Mouse (Mus musculus): Measurements from ENCODE around the gene Stub1.

The Stub1 gene

DNA sequence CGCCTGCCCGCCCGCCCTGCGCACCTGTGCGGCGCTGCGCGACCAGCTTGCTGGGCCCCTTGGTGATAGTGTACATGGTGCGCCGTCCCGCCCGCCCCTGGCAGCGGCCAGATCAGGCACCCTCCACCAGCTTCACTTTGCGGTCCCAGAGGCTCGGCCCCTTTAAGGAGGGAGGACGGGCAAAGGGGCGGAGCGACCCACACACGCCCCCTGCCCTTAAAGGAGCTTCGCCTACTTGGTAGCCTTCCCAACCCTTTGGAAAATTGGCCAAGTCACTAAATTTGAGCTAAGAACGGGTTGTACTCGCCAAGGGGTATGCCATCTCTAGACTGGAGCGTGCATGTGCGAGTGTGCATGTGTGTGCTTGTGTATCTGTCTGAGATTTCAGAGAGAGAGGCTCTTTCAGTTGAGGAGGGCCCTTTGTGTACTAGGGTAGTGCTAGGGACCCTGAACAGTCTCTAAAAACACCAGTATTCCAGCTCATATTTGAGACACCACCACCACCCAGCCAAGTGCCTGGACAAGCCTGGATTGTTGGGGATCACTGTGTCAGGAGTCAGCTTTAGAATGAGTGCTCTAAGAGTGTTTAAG lies 35.5 kb upstream of the Stub1 start, which contains the start of gene Mcrip2:
Gene Mcrip2, minus strand, starts transcription at position 164 of the 591 bp plus-strand sequence.
- peak; percentile 86 for DNase-seq

DNA sequence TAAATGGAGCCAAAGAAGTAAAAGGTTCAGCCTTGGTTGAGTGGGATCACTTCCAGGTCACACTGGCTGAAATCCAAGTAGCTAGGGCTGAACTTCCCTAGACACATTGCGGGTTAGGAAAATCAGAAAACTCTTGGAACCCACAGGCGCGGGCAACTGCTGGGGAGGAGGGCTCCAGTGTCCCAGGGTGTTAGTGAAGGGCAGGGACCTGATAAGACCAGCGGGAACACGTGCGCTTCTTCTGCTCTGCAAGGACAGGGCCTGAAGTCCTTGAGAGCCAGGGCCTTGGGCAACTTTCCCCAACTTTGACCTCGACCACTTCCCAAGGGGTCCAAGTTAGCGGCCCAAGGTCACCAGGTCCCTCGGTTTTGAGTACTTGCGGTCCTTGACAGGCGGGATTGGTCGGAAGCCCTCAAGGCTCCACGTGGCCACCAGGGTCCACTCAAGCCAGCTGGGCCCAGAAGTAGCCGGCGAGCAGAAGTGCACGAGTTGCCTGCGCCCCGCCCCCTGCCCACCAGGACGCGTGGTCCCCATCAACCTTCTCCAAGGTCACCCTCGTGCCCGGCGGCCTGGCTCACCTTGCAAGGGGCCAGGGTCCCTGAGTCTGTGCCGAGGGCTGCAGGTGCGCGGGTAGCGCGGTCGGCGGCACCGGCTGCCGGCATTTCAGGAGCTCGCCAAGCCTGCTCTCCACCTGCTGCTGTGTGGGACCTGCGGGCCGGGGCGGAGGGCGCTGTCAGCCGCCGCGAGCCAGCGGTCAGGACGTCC lies 34.8 kb upstream of the Stub1 start:
- peak; percentile 76 for DNase-seq

GRCm38 (mm10) chr17:25867509-25867835 lies 34.3 kb upstream of the Stub1 start:
- DNase-seq = no peak

- DNase-seq = peak; percentile 31
Observed at GRCm38 (mm10) chr17:25866172-25866571, 33.0 kb upstream of the Stub1 start.

DNA sequence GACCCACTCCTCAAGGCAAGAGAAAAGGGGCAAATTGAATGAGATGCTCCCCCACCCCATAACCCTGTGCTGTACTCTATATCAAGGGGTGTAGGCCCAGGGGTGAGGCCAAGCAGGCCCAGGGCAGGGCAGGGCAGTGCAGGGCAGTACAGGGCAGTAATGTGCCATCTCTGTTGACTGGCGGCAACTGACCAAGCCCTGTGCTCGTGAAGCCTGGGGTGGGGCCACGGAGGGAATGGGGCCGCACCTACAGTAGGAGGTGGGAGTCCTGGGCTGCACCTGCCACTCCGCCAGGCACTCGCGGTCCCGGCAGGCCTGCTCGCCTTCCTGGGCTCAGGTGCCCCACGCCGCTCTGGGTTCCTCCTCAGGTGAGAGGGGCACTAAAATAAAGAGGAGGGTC lies 32.1 kb upstream of the Stub1 start:
- peak; percentile 49 for DNase-seq

GRCm38 (mm10) chr17:25864311-25864710 lies 31.1 kb upstream of the Stub1 start:
- peak; percentile 55 for DNase-seq

GRCm38 (mm10) chr17:25863681-25864080 lies 30.5 kb upstream of the Stub1 start:
- DNase-seq = peak; percentile 44

- DNase-seq = no peak
Observed at GRCm38 (mm10) chr17:25861704-25862612, 28.8 kb upstream of the Stub1 start.

DNA sequence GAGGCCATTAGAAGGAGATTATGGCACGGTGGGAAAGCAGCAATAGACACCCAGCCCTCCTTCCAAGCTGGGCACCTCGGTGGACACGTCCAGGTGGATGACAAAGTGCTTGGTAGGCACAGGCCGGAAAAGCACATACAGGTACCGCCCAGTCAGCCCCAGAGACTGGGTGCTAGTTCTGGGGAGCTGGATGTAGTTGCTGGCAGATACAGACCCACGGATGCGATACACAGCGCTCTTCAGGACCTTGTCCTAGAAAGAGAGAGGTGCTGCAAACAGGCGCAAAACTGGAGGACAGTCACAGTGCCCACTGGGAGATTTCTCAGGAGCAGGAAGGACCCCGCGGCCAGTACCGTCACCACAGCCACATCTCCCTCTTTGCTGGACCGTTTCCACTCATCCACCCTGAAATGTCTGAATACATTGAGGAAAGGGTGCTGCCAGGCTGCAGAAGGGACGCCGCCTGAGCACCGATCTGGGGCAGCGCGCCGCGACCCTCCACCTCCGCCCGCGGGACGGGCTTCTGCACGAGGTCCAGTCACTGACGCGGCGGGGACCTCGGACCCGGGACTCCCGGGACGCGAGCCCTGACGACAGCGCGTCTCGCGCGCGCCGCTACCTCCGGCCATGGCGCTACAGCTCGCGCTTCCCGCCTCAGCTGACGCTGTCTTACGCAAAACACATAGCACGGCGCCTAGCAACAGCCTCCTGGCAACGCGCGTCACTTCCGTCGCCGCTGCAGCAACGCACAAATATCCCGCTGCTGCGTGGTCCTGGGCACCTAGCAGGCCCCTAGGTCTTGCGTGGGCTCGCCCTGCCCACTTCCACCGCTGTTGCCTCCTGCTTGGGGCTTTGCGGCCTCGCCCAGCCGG lies 27.9 kb upstream of the Stub1 start, which contains the start of gene Wdr90:
Gene Wdr90, minus strand, starts transcription at position 670 of the 872 bp plus-strand sequence.
- peak; percentile 92 for DNase-seq

DNA sequence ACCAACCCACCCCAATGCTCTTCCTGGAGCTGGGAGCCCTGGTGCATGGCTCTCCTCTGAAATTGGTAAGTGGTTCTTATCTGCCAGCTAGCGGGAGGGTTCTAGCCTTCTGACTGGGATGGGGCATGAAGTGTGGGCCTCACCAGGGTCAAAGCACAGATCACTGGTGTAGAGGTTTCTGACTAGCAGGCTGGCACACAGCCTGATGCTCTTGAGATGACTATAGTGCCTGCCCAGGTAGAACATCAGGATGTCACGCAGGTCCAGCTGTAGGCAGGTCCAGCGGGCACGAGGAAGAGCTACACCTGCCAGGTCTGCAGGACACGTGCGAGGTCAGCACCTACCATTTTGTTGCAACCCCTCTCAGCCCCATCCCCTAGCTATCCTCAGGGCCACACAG lies 27.0 kb upstream of the Stub1 start:
- peak; percentile 61 for DNase-seq

DNA sequence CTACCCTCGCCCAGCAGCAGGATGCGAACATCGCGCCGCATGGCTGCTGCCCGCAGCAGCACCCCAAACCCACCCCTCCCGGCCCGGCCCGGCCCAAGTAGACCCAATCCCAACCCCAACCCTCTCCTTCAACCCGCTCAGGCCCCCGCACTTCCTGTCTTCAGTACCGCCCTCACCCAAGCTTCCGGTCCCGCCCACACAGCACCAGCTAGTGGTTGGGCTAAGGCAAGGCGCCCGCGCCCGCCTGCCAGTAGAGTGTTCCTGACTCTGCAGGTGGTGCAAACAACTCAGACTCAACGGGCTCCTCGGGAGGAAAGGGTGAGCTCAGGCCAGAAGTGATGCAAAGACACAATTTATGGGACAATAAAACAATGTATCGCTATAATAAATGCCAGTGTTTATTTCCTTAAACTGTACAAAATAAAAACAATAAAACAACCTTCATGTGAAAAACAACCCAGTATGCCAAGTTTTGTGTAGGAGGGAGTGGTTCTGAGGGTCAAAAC lies 11.2 kb upstream of the Stub1 start, which contains the start of gene Rhot2:
Gene Rhot2, minus strand, starts transcription at position 456 of the 506 bp plus-strand sequence.
- DNase-seq = peak; percentile 96

DNA sequence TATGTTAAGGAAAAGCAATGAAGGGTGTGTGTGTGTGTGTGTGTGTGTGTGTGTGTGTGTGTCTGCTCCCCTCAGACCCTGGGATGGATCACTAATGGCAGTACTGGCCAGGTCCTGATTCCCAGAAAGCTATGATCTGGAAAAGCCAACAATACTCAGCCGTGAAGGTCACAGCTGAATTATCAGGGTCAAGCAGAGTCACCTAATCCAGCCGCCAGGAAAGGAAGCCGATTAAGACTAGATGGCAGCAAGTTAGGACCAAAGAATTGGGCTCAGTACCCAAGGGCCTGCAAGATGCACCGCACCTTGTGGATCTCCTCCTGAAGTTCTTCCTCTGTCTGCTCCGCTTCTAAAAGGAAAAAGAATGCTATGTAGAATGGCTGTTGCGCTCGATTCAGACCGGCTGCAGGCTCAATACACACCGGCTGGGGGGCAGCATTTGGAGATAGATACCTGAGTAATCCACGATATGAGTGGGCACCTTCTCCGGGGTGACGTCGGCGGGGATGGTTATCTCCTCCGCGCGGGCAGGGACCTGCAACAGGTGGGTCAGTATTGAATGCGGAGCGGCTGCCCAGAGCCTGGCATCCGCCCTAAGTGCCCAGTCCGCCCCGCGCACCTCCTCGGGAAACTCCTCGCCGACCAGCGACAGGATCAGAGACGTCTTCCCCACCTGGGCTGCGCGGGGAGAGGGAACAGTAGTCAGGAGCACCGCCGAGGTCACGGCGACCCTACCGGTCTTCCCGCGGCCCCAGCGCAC lies 10.6 kb upstream of the Stub1 start:
- DNase-seq = peak; percentile 74

DNA sequence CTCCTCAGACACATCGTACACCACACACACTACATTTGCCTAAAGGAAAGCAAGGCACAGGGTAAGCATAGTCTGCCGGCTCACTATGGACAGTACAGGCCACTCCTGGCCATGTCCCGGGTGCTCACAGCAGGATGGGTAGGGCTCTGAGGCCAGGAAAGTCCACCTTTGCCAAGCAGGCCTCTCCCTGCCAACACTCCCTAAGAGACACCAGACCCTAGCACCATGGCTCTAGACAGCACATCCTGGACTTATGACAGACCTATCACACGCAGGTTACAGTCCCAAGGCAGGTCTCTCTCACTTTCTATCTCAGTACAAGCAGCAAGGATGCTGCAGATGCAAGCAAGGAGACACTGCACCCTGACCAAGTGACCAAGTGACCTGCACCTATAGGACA lies 9.9 kb upstream of the Stub1 start:
- DNase-seq = peak; percentile 50

GRCm38 (mm10) chr17:25842509-25842908 lies 9.3 kb upstream of the Stub1 start:
- no peak for DNase-seq

- peak; percentile 52 for DNase-seq
Observed at GRCm38 (mm10) chr17:25841117-25841880, 8.1 kb upstream of the Stub1 start, which contains the start of gene Gm20683. Gene Gm20683, minus strand, starts transcription at chr17:25841763.

- peak; percentile 46 for DNase-seq
Observed at GRCm38 (mm10) chr17:25840519-25840918, 7.3 kb upstream of the Stub1 start.

DNA sequence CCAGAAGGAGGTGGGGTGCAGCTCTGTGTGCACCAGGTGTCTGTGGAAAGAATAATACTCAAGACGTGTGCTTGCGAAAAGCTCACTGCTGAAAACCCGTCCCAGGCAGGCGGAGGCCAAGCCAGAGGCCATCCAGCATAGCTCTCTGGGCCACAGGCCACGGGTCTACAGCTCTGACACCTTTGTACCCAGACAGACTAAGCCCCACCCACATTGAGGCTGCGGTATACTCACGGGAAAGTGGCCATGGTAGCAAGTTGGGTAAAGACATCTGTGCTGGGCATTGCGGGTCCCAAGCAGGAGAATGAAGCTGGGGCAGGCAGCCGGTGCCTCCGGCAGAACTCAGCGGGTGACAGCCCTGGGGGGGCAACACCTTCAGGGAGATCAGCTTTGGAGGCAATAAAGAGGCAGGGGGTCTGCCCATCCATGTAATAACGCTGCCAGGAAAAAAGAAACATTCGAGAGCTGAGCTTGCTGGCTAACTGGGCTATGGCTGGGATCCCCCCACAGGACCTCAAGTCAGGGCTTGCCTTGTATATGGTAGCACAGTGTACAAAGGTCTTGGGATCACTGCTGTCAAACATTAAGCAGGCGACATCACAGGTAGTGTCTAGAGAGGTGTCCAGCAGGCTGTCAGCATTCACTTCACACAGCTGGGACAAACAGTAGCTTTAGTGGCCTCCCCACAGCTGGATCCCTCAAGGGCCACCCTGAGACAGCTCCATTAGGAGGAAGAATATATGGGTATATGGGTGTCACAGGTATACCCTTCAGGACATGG lies 6.4 kb upstream of the Stub1 start:
- peak; percentile 55 for DNase-seq

DNA sequence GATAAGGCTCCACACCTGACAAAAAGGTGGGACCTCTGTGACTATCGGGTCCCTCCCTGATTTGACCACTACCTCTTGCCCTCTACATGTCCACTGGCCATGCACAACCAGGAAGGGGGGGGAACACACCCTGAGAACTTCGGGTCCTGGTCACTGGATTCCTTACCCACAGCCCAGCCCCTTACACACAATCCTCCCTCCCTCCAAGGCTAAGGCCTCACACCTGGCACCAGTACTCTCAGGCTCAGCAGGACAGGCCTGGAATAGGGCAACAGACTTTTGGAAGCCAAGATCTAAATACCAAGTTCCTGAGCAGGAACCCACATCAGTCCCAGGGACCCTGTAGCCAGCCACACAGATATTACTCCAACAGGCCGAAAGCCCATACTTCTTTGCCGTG lies 5.7 kb upstream of the Stub1 start:
- peak; percentile 50 for DNase-seq

DNA sequence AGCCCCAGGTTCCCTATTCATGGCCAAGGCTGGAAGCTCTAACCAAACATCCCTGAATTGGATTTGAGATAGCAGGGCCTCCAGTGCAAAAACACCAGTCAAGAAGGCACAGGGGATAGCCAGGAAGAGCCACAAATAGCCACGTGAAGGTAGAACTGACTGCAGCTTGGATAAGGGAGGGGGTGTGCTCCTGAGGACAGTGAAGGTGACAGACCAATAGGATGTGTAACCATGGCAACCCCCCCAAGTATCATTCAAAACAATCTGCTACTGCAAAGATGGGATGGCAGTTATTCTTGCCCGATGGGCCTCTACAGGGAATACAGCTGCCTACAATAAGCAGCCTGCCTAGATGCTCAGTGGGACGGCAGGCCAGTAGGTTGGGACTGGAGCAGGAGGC lies 4.3 kb upstream of the Stub1 start:
- DNase-seq = peak; percentile 56

GRCm38 (mm10) chr17:25837076-25837410 lies 3.8 kb upstream of the Stub1 start, which contains the start of gene Rhbdl1:
Gene Rhbdl1, minus strand, starts transcription at chr17:25837295.
- peak; percentile 92 for DNase-seq

Measured in cerebellum, adult 9-11 months (tissue).